Mouse (Mus musculus): ENCODE results near the gene 4933428M09Rik.
"Not testable (repeated sequence)": the region's sequence is repeated elsewhere in the genome, so short reads cannot be mapped to it uniquely, and the experiment has no call there.

The 4933428M09Rik gene

DNA sequence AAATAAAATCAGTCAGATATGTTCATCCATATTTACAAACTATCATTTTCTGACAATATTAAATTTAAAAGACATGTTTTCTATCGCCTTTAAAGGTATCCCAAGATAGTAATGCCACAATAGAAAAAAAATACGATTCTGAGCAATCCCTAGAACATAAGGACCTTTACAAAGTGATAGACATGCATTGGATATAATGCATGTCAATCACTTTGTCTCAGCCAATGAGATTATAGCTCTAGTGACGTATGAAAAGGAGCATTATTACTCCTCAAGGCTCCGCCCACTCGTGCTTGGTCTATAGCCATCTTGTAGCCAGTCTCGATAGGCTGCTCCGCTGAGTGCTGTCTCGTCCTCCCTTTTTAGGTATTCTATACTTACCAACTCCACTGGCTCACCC, at the start of gene 4933428M09Rik:
4933428M09Rik (plus strand) TSS at position 301 of the 400 bp plus-strand sequence.
- DNase-seq (ENCODE audit: low spot score): no peak

- DNase-seq (ENCODE audit: low spot score): peak; percentile 5
Measured at GRCm38 (mm10) chrX:139134031-139134430, 45.0 kb upstream of the 4933428M09Rik start.

DNA sequence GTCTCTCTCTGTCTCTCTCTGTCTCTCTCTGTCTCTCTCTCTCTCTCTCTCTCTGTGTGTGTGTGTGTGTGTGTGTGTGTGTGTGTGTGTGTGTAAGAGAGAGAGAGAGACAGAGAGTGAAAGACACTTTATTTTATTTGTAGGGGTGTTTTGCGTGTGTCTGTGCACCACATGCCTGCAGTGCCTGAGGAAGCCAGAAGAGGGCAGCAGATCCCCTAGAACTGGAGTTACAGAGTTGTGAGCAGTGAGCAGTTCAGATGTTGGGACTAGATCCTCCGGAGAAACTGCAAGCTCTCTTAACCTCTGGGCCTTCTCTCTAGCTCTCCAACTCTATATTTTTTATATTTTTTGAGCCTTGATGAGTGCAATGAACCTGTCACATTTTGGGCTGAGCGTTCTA, 12.5 kb downstream of the 4933428M09Rik start:
- not testable (repeated sequence) for DNase-seq (ENCODE audit: low spot score)

DNA sequence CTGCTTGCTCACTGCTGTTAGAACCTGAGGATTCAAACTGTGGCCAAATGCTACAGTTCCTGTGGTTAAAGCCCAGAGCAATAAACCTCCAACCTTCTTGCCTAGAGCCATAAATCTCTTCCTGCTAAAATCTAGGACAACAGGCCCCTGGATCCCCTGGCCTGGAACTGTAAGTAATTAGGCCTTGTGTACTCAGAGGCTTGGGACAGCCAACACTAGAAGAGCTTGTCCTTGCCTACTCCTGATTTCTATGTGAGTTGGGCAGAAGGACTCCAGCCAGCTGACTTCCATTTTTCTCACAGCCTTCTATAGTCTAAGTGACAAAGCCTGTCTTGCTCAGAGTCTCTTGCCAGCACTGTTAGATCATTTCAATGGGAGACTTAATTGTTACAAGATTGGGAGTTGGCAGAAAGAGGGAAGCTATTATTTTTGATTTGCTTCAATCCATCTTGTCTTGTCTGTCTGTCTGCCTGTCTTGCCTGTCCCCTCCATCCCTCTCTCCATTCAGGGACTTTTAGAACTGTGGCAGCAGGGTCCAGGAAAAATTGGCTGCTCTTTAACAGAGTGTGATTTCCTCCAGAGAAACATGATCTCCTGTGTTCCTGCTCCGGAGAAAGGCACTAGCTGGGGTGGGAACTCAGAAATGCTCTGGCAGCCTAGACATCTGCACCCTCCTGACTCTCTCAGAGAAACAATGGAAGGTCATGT, 15.7 kb downstream of the 4933428M09Rik start:
- DNase-seq (ENCODE audit: low spot score): no peak

GRCm38 (mm10) chrX:139209191-139209828, 30.3 kb downstream of the 4933428M09Rik start:
- not testable (repeated sequence) for DNase-seq (ENCODE audit: low spot score)

DNA sequence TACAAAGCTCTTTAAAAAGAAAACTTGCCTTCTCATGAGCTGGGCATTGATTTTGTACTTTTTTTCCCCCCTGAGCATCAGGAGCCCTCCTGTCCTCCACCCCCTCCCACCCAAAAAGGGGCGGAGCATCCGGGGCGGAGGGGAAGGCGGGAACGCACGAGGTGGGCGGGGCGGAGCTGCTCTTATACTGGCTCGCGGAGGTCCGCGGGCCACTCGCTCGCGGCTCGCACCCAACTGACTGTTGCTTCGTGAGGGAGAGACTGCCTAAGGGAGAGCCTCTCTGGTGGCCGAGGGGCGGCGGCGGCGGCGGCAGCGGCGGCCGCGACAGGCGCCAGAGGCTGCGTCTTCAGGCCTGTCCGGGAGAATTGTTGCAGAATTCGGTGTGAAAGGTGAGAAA, 30.8 kb downstream of the 4933428M09Rik start, which contains the start of gene Mum1l1:
Mum1l1 (plus strand) TSS at position 214 of the 397 bp plus-strand sequence.
- peak; percentile 77 for DNase-seq (ENCODE audit: low spot score)

DNA sequence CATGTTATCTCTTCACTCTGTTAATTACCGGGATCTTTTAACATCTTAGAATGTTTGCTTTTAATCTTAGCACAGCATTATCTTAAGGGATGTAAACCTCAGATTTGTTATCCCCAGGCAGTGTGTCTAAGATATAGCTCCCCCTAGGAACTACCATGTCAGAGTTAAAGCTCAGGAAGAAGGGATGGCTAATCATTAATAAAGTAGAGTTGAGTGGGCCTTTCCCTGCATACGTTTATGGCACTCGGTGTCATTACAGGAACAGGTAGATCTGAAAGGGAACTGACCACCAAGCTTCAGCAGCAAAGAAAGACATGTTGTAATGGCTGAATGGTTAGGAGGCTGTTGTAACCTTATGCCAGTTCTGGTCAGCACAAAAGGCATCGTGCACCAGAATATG, 35.7 kb downstream of the 4933428M09Rik start:
- DNase-seq (ENCODE audit: low spot score): no peak

- DNase-seq (ENCODE audit: low spot score): no peak
Measured at GRCm38 (mm10) chrX:139216409-139216808, 37.4 kb downstream of the 4933428M09Rik start.

- DNase-seq (ENCODE audit: low spot score): peak; percentile 82
Measured at GRCm38 (mm10) chrX:139216991-139217593, 38.1 kb downstream of the 4933428M09Rik start.

DNA sequence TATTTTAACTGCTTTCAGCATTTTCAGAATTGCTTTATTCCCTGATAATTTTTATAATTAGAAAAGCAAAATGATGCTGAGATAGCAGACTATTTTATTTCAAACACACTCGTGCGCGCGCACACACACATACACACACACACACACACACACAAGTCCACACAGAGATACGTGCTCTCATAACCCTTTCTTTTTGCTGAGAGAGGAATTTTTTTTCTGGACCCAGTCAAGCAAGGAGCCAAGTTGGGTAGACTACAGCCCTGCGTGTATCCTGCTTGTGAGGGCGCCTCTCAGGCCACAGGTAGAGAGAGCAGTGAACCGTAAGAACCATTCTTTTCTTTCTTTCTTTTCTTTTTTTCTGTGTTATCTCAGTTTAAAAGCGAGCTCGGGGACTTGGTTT, 38.7 kb downstream of the 4933428M09Rik start:
- peak; percentile 7 for DNase-seq (ENCODE audit: low spot score)

- peak; percentile 70 for DNase-seq (ENCODE audit: low spot score)
Measured at GRCm38 (mm10) chrX:139219017-139219416, 40.0 kb downstream of the 4933428M09Rik start.

- DNase-seq (ENCODE audit: low spot score): no peak
Measured at GRCm38 (mm10) chrX:139220830-139221229, 41.8 kb downstream of the 4933428M09Rik start.

DNA sequence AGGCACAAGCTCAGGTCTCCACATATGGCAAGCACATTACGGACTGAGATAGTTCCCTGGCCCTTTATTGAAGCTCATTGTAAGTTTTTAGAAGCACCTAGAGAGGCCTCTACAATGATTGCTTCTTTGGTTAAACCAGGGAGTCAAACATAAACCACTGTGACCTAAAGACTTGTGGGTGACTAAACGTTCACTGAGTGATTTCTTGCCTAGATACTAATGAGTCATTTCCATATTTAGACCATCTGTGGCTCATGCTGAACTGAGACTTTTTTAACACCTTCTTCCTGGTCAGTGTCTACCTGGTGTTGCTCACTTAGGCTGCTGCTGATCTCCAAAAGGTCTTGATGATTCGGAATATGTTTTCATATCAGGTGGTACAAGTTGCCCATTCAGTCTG, 42.9 kb downstream of the 4933428M09Rik start:
- no peak for DNase-seq (ENCODE audit: low spot score)
